Mouse (Mus musculus): ENCODE results near the gene Mrpl20. TPM values are rescaled to one million over a fixed set of nuclear protein-coding genes. Genes with fewer than 3 reads are reported as not detected.
A peak's percentile ranks its signal among the peaks of the same experiment; 100 is the strongest.

The Mrpl20 gene
- total RNA-seq, 1 experiment from 2014 or later, result 126 TPM

DNA sequence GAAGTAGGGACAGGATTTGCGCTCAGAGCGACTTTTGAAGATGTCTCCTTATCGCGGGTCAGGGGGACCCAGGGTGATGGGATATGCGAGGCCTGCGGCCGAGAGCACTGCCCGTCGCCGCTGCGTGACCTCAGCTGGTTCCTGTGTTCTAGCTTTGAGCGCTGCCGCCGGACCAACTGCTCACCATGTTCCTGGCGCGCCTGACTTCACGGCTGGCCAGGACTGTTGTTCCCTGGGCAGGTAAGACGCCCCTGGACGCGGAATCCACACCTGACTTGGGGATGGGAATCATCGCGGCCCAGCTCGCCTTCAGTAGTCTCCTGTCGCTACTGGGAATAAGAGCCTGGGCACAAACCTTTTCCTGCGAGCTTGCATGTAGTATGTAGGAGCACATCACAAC is 29.2 kb downstream of the Mrpl20 start:
- peak; percentile 39 for DNase-seq

DNA sequence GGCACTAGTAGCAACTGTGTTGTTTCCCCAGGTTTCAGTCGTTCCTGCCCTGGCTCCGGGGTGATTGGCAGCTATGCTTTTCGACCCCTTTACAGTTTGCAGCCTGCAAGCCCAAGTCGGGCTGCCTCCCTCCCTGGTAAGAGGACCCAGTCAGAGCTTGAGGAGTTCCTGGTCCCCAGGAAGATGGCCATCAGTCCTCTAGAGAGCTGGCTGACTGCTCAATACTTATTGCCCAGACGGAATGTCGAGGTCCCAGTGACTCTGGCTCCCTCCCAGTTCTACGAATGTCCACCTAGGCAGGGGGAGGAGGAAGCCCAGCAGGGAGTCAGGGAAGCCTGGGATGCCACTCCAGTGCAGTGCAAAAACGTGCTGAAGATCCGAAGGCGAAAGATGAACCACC is 29.6 kb downstream of the Mrpl20 start:
- no peak for DNase-seq

DNA sequence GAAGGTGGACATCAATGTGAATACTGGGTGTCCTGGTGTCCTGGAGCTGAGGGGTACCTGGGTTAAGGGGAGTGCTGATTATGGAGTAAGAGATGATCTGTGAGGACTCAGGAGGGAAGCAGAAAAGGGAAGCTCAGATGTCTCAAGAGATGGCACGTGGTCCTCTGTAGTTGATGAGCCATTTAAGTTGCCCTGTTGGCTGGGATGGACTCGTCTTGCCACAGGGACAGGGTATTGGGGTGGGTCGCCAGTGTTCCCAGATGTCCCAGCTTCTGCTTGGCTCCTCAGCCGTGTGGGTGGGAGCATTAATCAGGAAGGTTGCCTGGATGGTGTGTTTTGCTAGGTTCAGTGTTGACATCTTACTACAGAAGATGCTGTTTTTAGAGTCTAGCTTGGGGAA is 30.6 kb downstream of the Mrpl20 start:
- no peak for DNase-seq

DNA sequence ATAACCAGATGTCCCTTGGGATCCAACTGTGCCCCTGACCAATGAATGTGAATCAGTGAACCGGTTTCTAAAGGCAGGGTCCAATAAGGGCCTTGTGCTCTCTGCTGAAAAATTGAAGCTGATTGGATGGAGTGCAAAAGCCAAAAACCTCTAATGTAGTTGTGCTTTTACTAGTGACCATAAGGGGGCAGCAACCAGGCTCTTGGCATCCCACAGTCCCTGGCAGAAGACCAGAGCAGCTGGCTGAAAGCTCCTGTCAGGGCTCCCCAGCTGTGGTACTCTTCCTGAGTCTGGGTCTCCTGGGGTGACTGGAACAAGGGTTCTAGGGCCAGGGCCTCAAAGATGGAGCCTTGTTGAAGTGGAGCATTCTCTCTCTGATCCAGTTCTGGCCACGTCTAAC is 31.2 kb downstream of the Mrpl20 start:
- DNase-seq, result peak; percentile 80

DNA sequence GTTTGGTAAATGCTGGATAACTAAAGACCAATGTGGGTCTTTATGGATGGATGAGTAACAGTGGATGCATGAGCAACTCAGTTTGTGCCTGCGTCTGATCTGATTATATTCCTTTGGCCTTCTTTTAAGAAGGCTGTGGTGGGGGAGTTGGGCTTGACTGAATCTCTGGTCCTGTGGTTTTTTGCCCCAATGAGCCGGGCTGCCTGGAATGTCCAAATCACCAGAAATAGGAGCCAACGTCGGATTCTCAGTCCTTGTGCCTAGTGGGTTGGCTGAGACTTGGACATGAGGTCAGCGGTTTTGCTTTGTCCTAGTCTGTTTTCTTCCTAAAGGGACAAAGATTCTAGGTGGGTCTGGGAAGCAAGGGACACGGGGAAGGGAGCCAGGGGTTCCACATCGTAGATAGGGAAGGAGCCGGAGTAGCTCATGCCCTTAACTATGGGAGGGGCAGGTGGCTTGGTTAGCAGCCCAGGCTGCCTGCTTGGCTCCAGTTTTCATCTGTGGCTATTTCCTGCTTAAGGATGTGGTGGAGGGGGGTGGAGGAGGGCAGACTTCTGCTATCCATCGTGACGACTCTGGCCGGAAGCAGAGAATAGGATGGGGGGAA is 34.8 kb downstream of the Mrpl20 start:
- DNase-seq, result no peak

DNA sequence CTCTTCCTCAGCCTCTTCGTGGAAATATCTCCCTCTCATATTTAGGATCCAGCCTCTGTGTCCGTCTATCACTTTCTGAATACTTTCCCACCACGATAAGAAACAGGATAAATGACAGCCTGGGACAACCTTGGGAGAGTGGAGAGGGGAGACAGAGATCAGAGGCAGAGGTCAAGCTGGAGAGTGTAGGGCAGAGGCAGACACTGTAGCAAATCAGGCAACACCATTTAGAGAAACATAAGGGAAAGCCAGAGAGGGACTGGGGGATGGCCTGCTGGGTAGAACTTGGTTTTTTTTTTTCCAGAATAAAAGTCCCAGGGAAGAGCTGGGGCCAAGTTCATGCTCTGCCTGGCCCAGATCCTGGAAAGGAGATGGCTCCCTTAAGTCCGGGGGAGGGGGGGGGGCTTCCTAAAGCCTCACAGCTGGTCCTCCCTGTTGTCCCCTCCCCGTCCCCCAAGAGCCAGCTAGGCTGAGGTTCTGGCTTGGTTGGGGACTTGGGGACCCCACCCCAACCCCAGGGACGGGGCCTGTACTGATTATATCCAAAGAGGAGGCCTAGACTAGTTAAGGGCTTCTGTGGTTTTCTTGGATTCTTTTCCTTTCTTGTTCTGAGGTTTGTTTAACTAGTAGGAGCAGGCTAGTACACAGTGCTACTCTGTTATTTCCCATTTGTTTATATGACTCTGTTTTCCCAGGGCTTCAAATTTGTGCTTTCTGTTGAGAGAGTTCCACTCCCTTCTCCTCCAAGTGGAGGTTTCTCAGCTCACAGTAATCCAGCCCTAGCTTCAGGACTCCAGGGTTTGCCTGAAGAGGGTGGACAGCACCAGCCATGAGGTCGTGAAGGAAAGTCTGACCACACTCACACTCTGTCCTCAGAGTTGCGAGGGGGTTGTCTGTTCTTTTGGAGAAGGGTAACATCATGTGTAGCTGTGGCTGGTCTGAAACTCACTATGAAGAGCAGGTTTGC is 35.8 kb downstream of the Mrpl20 start:
- no peak for DNase-seq

DNA sequence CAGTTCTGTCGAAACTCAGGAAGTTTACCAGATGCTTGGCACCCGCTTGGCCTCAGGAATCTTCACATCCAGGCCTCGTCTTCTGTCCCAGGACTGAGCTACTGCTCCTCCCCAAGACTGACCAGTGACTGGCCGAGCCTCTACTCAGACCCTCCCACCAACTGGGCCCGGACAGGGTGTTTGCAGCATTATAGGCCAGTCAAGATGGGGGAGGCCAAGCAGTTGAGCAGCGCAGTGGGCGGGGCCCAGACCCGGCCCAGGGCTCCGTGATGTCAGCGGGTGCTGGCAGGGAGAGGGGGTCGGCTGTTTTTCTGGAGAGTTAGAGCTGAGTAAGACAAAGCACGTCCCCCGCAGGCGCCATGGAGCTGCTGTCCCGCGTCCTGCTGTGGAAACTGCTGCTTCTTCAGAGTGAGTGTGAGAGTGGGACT is 36.8 kb downstream of the Mrpl20 start, which contains the start of gene Mxra8:
Gene Mxra8, plus strand, starts transcription at position 198 of the 428 bp plus-strand sequence.
- DNase-seq, result peak; percentile 78

DNA sequence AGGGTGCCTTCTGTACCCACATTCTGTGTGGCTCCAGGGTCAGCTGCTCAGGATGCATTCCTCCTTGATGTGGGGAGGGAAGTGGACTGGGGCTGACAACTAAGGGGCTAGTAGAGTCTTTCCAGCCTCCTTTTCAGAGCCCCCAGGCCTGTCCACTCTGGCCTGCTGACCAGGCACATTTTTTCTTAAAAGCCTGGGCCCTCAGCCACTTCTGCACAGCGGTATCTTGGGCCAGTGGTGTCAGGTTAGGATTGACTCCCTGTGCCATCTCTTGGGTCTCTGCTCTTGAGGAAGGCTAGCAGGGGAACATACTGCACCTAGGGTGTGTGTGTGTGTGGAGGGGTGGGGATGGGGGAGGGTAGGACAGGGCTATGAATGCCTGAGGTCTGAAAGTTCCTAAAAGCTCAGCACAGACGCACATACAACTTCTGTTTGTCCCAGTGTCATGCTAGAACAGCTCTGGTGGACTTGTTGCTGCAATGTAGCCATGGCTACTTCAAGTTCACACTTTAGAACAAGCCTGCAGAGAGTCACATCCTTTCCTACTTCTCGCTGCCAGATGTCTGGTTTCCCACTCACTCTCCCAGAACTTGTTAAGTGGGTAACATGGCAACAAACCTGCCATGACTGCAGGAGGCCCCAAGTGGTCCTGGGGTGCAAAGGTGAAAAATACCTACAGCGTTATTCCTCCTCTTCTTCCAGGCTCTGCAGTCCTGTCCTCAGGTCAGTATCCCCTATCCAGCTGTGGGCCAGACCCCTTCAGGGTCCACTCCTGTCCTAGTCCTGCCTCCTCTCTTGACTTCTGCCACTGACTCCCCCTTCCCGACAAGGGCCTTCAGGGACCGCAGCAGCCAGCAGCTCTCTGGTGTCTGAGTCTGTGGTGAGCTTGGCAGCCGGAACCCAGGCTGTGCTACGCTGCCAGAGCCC is 37.7 kb downstream of the Mrpl20 start:
- DNase-seq, result no peak

DNA sequence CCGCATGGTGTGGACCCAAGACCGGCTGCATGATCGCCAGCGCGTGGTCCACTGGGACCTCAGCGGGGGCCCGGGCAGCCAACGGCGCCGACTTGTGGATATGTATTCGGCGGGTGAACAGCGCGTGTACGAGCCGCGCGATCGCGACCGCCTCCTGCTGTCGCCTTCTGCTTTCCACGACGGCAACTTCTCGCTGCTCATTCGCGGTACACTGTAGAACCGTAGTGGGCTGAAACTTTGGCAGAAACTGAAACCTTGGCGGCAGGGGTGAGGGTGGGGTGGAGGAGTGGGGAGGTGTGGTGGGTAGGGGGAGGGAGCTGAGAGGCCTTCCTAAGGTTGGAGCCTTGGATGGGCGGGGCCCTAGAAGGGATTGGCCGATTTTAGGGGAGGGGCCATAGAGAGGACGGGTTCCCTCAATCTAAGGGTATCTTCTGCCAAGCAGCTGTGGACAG is 38.4 kb downstream of the Mrpl20 start:
- peak; percentile 66 for DNase-seq

DNA sequence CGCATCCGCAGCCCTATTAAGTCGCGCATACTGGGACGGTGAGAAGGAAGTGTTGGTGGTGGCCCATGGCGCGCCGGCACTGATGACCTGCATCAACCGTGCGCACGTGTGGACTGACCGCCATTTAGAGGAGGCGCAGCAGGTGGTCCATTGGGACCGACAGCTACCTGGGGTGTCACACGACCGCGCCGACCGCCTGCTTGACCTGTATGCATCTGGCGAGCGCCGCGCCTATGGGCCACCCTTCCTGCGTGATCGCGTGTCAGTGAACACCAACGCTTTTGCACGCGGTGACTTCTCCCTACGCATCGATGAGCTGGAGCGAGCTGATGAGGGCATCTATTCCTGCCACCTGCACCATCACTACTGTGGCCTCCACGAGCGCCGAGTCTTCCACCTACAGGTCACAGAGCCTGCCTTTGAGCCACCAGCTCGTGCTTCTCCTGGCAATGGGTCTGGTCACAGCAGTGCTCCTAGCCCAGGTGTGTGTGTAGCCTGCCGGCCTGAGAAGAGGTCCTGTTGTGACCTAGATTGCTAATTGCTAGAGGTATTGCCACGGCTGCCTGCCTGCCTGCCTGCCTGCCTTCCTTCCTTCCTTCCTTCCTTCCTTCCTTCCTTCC is 39.1 kb downstream of the Mrpl20 start:
- no peak for DNase-seq

DNA sequence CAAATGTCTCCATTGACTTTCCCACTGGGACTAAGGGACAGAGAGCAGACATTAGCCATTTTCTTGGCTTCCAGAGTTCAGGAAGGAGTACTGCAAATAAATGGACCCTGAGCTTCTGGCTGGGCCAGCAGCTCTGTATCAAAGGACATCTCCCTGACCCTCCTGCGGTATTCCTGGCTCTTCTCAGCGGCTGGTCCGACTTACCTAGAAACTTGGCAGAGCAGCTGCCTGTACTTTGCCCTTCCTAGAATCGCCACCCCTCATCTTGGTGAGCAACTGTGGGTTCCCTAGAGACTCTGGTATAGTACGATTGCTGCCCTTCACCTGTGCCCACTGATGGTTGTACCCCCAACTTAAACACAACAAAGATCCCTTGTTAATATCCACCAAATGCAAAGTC is 40.6 kb downstream of the Mrpl20 start:
- DNase-seq, result no peak

DNA sequence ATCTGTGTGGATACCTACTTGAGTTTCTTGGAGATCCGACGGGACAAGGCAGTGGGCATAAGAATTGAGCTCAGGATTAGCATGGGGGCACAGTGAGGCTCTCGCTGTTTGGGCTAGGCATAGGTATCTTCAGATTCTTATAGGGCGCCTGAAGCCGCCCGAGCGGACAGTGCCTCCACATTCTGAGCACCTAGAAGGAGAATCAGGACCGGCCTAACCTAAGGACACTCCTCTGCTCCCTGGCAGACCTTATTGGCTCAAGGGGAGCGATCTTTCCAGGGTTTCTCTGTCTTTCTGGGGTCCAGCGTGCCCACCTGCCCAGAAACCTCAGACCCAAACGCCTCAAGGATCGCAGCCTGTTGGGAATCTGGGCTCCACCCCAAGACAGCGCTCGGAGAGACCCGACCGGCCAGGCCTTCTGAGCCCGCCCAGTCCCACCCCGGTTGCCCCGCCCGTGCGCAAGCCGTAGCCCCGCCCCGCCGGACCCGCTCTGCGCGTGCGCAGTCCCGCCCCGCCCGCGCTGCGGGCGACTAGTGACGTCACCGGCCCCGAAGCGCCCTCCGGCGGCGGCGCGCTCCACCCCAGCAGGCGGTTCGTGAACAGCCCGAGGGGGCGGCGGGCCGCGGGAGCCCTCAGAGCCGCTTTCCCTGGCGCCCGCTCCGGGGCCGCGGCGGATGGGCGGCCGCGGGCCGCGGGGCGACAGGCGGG is 44.3 kb downstream of the Mrpl20 start, which contains the start of gene Dvl1:
Gene Dvl1, plus strand, starts transcription at position 532 of the 708 bp plus-strand sequence.
- DNase-seq, result peak; percentile 99

DNA sequence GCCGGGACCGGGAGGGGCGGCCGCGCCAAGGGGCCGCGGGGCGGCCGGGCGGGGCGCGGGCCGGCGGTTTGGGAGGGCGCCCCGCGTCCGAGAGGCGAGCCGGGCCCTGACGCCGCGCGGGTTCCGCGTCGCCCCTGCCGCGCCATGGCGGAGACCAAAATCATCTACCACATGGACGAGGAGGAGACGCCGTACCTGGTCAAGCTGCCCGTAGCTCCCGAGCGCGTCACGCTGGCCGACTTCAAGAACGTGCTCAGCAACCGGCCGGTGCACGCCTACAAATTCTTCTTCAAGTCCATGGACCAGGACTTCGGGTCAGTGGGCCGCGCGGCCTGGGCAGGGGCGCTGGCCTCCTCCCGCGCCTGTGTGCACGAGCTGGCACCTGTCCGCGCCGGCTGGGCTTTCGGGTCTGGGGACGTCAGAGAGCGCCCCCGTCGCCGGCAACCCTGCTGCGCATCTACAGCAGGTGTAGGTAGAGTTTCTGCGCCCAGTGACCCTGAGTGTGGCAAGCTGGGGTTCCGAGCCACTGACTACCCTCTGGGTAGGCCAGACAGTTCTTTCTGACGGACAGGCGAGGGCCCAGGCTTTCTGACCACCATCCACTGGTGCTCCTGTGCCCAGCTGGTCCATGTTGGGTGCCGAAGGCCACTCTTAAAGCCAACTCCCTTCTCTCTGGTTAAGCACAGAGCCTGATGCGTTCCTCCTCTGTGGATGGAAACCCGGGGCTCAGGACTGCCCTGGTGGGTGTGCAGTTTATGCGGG is 45.1 kb downstream of the Mrpl20 start:
- DNase-seq, result peak; percentile 41

DNA sequence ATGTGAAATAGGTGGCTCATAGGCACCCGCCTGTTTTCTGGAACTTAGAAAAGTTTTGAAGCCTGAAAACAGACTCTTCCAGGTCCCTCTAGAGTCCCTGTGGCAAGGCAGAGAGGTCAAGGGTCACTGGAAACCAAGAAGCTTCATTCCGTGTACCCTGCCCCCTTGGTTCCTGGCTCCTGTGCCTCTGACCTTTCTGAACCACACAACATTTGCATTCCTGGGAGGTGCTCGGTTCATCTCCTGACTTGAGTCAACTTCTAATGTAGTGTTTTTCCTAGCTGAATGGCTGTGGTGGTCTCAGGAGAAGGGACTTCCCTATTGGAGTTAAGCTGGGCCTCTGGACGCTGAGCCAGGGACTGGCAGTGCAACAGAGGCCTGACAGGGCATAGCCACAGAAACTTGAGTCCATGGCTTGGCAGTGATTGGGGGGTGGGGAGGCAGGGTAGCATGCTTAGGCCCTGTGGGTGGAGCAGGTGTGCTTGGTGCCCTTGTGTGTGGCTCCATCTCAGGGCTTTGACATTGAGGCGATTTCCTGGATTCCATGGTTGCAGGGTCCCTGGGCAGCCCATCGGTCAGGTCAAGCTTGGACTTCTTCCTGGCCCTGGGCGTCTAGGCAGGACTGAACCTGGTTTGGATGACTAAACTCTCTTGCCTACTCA is 45.9 kb downstream of the Mrpl20 start:
- no peak for DNase-seq

DNA sequence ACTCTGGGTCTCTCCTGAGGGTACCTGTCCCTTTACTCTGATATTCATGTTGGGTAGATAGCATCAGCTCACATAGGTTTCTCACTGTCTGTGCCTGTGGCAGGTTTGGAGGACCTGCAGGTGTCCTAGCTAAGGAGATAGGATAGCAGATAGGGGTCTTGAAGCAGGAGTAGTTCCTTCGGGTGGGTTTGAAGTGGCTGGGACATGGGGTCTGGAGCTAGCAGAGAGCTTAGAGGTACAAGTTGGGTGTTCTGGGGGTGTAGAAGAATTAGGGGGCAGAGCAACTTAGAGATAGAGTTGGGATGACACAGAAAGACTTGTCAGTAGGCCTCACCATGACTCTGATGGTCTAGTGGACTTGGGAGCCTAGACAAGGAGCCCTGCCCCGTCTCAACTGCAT is 46.7 kb downstream of the Mrpl20 start:
- no peak for DNase-seq

DNA sequence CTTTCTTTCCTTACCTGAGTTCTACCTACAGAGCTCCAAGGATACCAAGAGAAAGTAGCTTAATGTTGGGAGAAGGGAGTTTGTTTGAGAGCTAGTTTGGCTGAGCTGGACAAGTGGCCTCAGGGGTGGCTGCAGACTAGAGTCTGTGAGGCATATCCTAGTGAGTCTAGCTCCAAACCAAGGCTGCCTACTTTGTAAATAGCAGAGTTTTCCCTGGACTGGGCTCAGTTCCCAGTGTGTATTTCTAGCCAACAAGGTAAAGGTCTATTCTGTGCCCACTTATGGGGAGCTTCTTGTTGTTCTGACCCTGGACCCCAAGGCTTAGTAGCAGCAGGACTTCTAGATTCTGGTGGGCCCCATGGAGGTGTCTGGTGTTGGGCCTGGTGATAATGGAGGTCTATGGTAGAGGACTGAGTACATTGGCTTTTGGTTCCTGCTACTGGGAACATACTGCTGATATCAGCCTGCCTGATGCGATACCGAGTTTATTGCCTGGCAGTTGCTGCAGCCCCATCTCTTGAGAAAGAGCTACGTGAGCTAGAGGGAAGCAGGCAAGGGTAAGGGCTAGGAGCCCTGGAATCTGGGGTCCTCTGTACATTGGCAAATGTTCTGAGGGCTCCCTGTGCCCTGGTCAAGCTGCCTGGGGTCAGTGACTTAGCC is 47.2 kb downstream of the Mrpl20 start:
- DNase-seq, result no peak

DNA sequence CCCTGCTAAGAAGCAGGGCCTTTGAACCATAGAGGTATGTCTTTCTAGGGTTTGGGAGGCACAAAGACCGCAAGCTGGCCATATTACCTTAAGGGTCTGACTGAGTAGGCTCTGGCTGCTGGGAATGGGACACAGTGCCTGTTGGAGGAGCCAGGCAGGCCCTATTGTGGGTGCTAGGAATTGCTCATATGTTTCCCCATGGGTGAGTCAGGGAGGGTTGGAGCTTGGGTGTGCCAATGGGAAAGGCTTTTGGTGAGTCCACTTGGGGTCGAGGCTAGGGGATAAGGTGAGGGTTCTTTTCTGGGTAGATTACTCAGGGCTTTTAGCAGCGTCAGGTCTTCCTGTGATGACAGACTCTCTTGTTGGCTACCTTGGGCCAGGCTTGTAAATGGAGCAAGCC is 48.7 kb downstream of the Mrpl20 start:
- DNase-seq, result no peak

DNA sequence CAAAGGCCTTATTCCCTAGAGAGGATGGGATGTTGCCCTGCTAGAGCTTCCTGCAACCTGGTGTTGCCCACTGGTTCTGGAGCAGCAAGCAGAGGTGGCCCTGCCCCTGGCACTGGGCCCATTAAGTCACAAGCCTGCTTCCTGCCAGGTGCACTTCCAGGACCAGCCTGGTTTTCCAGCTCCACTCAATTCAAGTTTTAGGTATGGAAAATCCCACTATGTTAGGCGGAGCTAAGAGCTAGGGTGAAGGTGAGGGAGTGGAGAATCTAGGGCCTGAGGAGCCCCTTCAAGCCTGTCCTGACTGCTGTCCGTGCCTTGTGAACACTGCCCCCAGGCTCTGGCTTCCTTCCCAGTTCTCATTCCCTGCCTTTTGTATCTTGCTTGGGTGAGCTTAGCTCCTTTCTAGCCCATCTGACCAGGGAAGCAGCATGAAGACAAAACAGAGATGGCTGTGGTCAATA is 49.3 kb downstream of the Mrpl20 start:
- no peak for DNase-seq

DNA sequence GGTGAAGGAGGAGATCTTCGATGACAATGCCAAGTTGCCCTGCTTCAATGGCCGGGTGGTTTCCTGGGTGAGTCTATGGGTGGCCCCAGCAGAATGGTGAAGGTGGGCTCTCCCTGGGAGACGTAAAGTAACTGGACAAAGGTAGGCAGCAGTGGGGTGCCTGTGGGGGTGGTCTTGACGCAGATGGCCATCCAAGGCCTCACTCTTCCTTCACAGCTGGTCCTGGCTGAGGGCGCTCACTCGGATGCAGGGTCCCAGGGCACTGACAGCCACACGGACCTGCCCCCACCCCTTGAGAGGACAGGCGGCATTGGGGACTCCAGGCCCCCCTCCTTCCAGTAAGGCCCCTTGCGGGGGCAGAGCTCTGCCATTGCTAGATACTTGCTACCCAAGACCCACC is 50.7 kb downstream of the Mrpl20 start:
- DNase-seq, result no peak
